Mouse (Mus musculus): ENCODE data around the gene Csf3.
A peak's percentile ranks its signal among the peaks of the same experiment; 100 is the strongest.
"Not testable (repeated sequence)": the region's sequence is repeated elsewhere in the genome, so short reads cannot be mapped to it uniquely, and the experiment has no call there.

Csf3 gene

DNA sequence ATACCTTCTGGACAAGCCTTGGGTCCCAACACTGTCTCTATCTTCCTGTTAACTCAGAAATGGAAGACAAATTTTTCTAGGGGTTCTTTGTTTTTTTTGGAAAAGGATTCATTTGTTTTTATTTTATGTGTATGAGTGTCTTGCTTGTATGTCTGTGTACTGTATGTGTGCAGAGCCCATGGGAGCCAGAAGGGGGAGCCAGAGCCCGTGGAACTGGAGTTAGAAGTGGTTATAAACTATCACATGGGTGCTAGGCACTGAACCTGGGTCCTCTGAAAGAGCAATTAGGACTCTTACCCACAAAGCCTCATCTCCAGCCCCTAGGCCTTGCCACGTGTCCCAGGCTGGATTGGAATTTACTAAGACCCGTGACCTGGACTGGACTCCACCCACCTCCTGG lies 33.0 kb downstream of the Csf3 start:
- DNase-seq = no peak

DNA sequence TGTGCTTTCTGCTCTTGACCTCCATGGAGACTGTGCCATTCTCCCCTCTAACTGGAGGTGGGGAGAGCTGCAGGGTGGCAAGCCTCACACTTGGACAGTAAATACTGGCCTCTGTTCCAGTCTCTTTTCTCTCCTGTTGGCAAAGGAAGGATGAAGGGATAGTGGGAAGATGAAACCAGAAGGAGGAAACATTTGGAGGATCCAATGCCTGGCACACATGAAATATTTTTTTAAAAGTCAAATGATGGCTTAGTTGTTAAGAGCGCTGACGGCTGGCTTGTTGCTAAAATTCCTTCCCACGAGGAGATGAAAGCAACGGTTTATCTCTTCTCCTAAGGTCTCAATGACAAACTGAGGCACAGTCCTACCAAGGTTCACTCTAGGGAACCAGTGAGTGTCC lies 34.0 kb downstream of the Csf3 start:
- no peak for DNase-seq

DNA sequence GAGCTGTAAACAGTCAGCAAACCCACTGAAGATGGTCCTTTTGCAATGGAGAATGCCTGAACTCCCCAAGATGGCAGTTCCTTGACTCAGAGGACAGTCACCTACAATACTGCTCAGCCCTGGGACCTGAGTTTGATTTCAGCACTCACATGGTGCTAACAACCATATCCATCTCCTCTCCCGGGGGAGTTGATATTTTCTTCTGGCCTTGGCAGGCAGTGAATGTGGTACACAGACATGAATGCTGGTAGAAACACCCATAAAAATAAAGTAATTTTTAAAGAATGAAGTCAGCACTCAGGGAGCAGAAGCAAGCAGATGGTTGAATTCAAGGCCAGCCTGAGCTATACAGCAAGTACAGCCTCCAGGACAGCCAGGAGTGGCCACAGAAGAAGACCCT lies 35.1 kb downstream of the Csf3 start:
- DNase-seq = no peak

DNA sequence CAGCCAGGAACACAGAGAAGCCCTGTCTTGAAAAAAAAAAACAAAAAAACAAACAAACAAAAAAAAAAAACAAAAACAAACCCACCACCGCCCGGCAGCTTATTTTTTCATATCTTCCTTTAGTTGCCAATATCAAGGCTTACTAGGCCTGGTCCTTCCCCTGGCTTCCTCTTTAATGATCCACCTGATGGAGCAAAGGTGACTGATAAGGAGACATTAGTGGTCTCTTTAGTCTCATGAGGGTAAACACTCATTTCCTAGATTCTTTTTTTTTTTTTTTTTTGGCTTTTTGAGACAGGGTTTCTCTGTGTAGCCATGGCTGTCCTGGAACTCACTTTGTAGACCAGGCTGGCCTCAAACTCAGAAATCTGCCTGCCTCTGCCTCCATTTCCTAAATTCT lies 36.2 kb downstream of the Csf3 start:
- not testable (repeated sequence) for DNase-seq

DNA sequence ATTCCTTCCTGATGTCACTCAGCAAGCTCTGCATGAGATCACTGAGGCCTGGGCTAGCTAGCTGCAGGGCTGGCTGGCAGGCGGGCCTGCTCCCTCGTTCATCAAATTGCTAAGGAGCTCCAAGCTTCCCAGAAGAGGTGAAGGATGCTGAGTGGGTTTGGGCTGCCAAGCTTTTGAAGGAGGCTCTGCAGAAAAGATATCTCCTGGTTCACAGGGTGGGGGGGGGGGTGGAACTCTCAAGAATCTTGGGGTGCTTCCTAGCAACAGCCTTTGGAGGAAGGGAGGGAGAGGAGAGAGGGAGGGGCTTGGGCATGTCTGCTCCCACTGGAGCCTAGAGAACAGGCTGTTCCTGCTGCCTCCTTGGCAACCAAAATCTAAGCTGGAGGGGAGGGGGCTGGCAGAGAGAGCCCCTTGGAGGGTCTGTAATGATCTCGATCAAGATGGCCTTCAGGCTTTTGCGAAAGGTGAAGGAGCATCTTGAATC lies 37.4 kb downstream of the Csf3 start:
- no peak for DNase-seq

DNA sequence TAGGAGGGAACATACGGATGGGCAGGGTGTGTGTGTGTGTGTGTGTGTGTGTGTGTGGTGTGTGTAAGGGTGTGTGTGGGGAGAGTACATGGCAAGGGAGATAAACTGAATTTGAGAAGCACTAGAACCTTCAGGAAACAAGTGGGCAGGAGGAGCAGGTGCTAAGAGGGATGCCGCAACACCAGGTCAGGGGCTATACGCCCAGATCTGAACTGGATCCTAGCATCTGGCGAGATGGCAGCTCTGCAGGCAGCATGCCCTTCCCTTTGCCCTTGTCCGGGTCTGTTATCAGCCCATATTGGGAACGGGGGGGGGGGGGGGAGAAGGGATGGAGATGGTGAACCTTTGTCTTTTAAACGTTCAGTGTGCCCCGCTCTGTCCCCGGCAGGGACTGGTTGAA lies 37.9 kb downstream of the Csf3 start:
- DNase-seq = no peak

DNA sequence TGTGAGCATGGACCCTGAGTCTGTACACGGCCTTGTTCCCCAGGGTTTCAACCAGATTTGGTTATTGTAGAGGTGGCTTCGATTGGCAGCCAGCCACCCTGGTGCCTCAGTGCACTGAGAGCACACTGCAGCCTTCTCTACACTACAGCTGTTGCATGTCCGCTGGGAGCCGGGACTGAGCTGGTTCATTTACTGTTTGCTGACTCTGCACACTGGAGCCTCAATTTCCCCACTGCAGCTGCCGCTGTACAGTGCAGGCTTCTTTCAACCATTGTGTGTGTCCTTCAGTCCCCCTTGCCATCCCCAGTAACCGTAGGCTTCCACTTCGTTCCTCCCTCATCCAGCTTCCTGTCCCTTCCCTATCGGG lies 38.9 kb downstream of the Csf3 start:
- no peak for DNase-seq

DNA sequence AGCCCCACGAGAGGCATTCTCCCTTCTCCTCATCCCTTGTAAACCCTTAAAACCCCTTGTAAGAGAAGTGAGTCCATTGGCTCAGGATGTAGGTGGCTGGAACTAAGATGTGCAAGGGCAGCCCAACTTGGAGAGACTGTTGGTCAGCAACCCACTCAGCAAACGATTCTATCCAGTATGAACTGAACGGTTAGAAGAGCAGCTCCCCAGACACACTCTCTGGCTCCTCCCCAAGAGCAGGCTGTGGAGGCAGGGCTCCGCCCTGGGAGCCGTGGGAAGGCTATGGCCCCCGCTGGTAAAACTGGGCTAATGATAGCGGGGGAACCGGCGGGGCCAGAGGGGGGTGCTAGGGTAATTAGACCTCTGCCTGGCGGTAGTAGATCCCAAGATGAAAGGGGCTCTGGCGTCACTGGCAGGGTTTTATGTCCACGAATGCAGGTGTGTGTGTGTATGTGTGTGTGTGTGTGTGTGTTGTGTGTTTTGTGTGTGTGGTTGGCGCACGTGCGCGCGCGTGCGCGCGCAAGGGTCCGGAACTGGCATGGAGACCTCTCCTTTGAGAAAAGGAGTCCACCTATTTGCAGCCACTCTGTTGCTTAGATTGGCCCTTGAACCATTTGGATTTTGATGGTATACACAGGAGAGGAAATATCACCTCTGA lies 39.5 kb downstream of the Csf3 start, which contains the start of gene Thra:
Gene Thra, plus strand, starts transcription at position 246 of the 658 bp plus-strand sequence.
- DNase-seq = peak; percentile 68

DNA sequence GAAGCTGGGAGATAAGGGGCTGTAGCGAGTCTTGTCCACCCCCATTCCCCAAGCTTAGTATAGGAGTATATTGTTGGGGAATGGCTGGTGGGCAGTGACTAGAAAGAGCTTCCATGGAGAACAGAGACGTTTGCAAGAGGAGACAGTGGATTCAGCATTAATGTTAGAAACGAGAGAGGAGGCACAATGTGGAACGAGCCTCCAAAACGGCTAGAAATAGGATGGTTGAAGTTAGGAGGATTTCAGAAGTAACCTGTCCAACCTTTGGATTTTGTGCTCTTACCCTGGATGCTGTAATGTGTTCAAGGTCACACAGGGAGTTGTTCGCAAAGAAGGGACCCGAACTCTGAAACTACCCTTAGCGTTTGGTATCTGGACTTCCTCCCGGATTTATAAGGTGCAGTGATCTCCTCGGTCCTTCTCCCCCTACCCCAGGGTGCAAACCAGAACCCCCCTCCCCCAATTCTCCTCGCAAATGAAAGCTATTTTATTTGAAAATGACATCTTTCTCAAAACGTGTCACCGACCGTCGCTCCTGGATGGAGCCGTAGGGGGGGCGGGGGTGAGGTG lies 40.1 kb downstream of the Csf3 start:
- DNase-seq = no peak

DNA sequence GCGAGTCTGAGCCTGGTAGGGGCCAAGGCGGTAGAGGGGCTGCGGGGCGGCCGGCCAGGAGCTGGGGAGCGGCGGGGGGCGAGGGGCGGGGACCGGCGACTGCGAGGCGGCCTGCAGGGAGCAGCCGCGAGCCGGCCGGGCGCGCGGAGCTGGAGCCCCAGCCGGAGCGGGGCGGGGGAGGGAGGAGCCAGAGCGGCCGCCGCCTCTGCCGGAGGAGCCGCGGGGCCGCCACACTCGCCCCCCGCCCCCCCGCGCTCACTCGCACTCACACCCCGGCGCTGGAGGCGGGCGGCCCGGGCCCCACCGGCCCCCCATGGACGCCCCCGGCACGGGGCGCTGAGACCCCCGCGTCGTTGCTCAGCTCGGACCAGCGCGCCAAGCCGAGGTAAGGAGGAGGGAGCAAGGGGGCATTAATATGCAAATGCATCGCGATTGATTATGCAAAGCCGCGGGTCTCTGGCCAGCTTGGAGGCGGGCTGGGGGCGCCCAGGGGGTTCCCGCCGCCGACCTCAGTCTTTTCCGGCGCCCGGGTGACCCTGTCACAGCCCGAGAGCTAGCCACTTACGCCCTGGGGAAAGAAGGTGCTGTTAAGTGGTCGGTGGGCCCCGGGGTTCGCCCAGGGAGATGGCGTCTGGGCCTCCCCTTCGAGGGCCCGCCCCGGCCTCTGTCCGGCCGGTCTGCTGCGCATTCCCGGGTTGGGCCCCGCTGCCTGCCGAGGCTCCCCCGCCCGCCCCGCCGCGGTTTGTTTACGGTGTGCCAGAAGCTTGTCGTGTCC lies 40.7 kb downstream of the Csf3 start:
- DNase-seq = peak; percentile 85

DNA sequence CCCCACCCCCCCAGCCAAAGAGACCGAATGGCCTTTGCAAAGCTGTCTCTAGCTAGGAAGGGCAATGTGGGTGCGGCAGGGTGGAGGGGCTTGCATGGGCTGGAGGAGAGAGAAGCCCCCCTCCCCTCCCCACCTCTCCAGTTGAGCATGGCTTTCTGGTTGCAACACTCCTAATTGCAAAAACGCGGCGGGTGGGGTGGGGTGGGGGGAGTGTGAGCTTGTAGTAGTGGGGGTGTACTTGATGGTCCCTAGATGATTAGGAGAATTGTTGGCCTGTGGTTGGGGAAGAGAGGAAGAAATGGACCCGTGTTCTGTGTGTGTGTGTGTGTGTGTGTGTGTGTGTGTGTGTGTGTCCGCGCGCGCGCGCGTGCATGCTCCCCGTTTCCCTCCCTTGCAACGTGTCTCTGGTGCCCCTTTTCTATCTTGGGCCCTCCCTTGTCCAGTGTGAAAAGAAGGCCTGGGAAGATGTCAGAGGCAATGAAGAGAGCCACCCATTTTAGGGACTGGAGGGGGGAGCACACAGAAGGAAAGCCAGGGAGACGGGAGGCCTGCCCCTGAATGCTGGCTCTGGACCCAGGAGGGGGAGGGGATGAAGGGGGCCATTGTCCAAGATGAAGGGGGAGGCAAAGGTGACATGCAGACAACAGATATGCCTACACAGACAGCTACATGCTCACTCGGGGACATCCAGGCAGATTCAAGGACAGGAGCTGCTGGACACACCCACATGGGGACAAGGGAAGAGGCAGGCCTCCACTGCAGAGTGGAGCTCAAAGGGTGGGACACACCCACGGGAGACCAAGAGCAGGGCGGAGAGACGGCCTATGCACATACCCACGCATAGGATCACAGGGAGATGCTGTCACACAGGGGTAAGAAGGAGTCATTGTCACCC lies 41.6 kb downstream of the Csf3 start:
- no peak for DNase-seq

DNA sequence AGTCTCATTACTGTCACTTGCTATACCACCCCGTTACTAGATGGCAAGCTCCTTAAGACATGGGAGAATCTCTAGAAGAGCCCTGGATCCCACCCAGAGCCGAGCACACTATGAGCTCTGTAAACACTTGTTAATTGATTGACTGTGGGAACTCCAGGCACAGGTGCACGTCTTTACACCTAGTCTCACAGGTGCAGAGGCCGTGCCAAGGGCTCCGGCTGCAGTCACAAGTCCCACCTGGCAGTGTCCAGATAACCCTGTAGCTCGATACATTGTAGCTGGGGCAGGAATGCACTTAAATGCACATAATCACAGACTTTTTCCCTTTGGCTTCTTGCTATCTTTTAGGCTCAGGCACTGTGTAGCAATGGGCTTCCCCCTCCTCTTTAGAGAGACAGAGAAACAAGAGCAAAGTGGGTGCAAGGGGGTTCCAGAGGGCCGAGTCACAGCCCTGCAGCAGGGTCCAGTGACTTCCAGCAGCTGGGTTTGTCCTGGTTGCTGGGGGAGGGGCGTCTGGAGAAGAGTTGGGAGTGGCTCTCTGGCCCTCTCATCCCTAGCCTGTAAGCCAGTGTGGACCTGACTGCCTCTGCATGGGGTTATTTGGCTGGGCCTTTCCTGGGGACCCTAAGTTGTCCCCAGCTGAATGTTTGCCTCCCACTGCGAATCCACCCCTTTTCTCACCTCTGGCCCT lies 42.7 kb downstream of the Csf3 start:
- peak; percentile 66 for DNase-seq

DNA sequence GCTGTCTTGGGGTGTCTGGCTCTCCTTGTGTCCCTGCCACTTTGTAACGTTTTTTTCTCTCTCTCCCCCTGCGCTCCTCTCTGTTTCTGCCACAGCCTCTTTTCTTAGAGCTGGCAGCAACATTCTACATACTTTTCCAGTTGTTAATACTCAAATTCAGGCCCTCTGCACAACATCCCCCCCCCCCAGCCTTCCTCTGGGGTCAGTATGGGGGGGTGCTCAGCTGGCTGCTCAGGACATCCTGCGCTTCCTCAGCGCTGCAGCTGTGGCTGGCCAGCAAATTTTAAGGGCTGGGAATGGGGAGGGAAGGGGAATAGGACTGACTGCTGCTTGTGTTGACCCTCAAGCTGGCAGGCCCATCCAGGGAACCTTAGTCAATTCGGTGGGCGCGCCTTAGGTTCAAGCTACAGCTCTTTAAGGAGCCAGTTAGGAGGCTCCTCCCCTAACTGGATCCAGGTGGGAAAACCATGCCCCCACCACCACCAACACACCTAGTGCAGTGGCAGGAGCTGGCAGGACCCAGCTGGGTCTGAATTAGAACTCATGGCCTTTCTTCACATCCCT lies 43.5 kb downstream of the Csf3 start:
- DNase-seq = no peak

DNA sequence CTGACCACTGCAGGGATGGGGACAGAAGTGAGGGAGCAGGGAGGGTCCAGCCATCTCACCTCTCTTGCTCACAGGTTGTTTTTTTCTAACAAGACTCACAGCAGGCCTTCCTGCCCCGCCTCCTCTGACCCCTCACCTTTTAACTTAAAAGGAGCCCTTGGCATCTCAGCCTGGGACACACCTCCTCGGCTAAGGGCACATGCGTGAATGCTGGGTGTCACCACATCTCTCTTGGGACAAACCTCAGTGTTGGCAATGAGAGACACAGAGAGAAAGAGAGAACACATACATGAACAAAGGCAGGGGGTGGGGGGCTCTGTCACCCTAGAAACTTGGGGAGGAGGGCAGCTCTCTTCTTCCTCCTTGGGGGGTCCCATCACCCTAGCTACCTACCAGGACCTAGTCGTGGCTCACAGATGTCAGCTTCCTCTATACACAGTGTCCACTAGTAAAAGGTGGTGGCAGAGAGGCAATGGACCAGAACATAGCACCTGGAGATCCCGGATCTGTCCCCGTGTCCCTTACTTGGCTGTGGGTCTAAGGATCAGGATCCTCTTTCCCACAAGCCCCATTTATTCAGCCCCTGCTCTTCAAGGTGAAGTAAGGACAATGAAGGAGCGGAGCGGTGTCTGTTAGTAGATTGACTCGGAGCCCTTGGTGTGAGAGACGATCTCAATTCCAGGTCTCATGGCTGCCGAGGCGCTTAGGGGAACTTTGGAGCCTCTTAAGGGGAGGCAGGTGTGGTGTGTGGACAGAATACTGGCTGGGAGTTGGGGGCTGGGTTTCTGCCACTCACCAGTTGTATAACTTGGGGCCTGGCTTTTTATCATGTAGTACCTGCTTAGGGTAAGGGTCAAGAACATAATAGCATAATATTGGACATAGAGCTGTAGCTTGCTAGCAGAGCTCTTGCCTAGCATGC lies 45.1 kb downstream of the Csf3 start:
- no peak for DNase-seq

DNA sequence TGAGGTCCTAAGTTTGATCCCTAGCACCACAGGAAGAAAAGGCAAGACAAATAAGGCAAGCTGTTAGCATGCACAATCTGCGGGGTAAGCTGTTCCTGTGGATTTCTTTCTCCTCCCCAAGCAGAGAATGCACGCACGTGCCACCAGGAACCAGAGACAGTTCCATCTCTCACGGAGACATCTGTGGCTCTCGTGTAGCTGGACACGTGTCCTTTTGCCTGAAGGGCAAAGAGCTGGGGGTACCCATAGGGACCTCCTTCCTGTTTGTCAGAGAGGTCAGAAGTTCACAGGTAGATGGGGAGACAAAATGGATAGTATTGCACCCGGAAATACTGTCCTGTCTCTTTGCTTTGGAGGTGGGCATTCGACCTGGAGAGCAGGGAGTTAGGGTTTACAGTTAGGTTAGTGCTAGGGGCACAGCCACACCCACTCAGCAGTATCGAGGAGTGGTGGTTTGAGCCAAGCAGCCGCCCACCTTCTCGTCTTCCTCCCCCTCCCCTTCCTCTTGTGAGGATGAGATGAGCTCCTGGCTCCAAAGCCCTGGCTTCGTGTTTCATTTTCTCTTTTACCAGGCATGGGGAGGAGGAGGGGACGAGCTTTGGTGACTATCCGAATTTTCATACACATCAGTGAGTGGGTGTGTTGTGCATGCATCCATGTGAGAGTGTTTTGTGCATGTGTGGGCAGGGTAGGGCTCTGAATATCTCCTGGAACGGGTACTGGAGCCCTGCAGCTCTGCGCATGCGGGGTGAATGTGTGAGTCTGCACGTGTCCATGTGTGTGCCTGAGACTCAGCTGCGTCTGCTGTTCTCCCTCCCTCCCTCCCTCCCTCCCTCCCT lies 46.0 kb downstream of the Csf3 start:
- peak; percentile 72 for DNase-seq

DNA sequence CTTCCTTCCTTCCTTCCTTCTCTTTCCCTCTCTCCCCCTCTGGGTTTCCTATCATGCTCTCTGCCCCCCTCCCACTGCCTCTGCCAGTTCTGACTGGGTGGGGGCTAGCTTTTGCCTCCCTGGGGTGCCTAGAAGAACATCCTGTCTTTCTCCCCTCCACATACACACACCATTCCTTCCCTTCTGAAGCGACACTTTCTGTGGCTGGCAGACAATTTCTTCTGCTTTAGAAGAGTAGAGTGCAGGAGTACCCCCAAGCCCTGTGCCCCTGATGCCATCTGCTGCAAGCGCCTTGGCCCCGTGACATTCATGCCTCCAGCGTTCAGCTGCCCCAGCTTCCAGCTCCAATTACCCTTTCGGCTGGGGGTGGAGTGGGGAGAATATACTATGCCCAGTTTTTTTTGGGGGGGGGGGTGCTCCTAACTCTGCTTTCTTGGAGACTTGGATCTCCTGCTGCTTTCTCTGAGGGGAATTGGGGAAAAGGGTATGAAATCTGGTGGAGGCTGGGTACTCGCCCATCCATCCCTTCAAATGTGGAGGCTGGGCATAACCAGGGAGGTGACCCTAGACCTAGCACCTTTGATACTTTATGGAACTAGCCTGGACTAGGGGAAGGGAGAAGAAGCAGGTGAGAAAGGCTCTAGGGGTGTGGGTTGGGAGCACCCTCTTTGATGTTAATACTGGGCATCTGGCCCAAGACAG lies 46.9 kb downstream of the Csf3 start:
- no peak for DNase-seq

DNA sequence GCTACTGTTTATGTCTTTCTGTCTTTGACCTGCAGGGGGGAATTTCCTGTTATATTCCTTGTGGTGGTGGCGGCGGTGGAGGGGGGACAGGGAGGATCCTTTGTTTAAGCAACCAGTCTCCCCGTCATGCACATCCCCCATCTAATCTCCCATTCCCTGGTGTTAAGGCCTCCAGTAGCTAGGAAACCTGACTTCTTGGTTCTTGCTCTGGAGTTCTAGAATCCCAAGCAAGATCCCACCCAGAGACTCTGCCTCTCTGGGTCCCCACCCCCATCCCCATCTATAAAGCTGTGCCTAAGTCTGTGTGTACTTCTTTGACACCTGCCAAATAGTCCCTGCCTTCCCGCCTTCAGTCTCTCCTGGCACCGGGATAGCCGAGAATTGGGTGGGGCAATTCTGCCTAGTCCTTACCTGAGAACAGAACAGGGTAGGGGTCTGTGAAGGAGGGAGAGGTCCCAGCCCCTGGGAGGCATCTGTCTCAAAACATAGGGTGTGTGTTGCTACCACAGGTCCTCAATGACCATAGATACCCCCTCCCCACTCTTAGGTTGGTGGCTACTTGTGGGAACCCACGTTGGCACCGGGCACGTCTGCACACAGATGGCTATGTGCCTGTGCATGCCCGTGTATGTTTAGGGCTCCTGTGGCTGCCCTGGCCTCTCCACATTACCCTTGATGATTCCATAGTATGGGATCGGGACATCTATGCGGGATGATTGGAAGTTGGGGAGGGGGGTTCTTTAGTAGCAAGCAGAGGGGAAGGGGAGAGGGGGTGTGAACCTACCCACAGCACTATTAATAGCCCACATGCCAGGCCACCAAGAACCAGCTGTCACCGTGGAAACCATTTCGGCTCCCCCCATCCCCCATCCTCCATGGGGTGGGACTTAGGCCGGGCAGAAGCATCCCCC lies 47.7 kb downstream of the Csf3 start:
- DNase-seq = peak; percentile 68

DNA sequence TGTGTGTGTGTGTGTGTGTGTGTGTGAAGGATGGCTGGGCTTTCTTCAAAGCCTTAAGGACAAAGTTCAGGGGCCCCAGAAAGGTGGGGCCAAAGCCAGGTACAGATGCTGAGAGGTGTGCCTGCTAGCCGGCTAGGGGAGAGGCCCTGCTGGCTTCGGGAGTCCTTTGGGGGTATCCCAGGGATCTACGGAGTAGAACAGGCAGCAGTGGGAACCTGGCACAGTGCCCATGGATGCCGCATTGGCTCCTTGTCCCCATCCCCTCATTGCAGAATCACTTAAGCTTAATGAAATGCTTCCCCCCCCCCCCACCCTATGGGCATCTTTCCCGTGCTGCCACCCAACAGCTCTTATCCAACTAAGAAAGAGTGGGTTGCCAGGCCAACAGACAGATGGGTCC lies 48.7 kb downstream of the Csf3 start:
- no peak for DNase-seq

All from lung, postnatal 14 days (tissue).